Mouse (Mus musculus) lung, postnatal 10 days (tissue): Measurements from ENCODE around the gene Dab2ip.

Experiments
- DNase-seq: peaks from one replicate; pipeline ENCODE4 v3.0.0; 2021

Gene Dab2ip

DNA sequence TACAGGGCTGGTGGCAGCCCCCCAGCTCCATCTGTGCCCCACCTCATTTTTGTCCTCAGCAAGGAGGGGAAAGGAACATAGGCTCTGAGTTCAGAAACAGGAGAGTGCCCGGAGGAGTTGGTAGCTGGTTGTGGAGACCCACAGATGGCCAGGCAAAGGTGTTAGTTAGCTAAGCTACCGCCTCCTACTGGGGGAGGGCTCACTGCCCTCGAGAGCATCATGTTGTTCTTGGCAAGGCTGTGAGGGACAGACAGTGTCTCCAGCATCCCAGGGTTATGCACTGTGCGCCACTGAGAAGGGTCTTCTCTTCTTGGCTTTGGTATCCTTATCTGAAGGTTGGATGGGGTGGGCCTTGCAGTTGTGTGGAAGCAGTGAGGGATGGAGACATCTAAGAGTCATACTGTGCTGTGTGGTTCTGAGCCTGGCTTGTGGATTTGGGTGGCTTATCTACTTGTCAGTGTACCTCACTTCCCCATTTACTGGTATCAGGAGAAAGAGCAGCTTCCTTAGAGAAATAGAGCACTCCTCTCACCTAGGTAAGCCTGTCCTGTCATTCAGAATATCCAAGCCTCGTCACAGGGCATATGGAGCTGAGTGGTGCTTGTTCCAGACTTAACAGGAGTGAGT, 66.4 kb downstream of the Dab2ip start:
- DNase-seq = no peak

- no peak for DNase-seq
Measured at GRCm38 (mm10) chr2:35625007-35625380, 66.9 kb downstream of the Dab2ip start.

DNA sequence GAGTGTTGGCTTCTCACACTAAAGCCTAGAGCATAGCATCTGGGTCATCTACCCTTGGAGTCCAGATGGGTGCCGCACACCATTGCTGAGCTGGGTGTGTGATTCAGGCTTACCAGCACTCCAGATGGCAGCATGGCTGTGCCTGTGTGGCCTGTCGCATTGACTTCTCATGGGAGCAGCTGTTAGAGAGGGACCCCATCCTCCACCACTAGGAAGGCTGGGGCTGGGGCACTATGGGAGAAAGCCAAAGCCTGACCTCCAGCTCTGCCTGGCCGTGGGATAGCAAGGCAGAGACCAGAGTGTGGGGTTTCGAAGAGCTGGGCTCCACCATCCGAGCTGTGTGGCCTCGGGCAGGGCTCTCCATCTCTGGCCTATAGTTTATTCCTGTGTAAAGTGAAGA, 67.5 kb downstream of the Dab2ip start:
- no peak for DNase-seq

- no peak for DNase-seq
Measured at GRCm38 (mm10) chr2:35626181-35626727, 68.2 kb downstream of the Dab2ip start.

GRCm38 (mm10) chr2:35627298-35627898, 69.3 kb downstream of the Dab2ip start:
- DNase-seq = no peak

GRCm38 (mm10) chr2:35628052-35628451, 70.0 kb downstream of the Dab2ip start:
- no peak for DNase-seq

DNA sequence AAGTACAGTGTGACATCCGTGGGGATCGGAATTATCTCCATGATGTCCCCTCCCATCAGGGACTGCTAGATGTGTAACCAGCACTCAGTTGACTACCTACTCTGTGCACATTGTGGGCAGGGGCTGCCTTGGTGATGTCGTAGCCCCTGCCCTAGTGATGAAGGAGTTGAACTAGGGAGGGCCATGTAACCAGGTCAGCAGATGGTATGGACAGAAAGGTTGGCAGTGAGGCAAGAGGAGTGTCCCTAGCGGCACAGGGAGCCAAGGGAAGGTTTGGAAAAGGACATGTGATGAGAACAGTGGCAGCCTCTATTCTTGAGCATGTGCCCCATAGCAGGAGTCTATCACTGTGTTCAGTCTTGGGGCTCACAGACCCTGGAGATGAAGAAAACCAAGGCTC, 70.6 kb downstream of the Dab2ip start:
- DNase-seq = no peak

- no peak for DNase-seq
Measured at GRCm38 (mm10) chr2:35629126-35629525, 71.1 kb downstream of the Dab2ip start.

GRCm38 (mm10) chr2:35633392-35633791, 75.3 kb downstream of the Dab2ip start:
- DNase-seq = no peak

- DNase-seq = no peak
Measured at GRCm38 (mm10) chr2:35634963-35635362, 76.9 kb downstream of the Dab2ip start.

DNA sequence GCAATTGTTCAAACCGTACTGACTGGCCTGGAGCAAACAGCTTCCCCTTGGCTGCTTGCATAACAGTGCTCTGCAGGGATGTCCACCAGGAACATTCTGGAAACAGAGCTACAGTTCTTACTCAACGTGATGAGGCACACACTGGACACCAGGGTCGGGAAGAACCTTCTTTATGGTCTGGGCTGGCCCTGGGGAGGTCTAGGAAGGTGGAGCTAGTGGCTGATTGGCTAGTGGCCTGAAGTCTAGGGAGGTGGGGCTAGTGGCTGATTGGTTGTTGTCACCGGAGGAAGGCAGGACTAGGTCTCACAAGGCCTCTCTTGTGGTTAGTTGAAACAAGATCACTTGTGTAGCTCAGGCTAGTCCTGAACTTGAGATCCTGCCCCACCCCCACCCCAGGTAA, 77.5 kb downstream of the Dab2ip start:
- DNase-seq = peak; percentile 46

DNA sequence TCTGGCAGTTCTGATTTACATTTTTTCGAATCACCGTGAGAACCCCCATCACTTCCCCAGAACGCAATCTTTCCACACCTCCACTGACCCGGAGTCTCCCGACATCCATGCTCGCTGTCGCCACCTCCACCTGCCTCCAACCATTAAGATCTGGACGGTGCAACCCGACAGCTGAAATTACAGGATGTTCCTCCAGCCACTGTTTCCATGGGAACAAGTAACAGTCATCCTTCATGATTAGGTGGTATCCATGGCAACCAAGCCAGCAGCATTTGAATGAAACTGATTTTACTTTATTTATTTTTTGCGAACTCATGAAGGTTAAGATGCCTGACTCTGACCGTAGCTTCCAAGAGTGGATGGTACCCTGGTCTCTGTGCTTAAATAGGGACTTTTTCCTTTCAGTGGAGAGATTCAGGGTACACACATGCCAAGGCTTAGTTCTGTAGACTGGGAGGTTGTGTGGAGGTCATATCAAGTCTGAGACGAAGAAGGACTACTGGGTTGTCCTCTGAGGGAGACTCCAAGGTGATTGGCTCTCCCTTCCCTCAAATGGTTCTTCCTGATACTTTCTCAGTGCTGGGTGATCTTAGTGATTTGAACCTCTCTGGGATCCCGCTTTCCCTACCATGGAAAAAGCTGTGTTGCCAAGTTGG, 79.9 kb downstream of the Dab2ip start:
- no peak for DNase-seq

DNA sequence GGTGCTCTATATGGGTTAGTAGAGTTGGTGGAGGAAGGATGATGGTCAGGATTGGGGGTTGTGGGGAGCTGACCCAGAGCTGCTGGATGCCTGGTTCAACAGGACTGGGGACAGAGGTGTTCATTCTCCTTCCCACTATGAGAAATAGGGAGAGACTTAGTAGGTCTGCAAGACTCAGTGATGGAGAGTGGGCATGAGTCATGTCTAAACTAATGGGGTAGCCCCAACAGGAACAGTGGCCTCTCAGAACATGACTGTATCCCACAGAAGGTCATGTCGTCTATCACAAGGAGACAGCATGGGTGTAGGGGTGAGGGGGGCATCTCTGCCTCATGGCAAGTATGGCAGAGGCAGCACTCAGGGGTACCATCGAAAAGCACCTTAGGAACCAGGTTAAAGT, 81.7 kb downstream of the Dab2ip start:
- no peak for DNase-seq

- peak; percentile 62 for DNase-seq
Measured at GRCm38 (mm10) chr2:35640576-35640975, 82.5 kb downstream of the Dab2ip start.

GRCm38 (mm10) chr2:35642224-35642623, 84.2 kb downstream of the Dab2ip start:
- no peak for DNase-seq

- DNase-seq = peak; percentile 49
Measured at GRCm38 (mm10) chr2:35646553-35646952, 88.5 kb downstream of the Dab2ip start.

- peak; percentile 92 for DNase-seq
Measured at GRCm38 (mm10) chr2:35649708-35650107, 91.6 kb downstream of the Dab2ip start.

DNA sequence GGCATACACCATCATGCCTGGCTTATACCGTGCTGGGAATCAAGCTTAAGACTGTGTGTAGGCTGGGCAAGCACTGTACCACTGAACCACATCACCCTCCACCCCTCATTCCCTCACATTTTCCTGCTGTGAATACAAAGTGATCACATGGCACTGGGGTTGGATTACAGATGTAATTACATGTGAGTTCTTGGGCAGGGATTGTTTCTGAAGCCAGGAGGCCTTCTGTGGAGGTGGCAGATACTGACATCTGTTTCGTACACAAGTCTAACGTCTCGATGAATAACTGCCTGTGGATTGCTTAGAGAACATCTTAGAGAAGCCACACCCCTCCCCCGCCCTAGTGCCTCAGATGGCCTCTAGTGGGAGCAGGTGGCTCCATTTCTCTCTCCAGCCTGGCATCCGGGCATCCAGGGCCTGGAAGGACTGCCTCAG, 93.2 kb downstream of the Dab2ip start:
- DNase-seq = peak; percentile 77

DNA sequence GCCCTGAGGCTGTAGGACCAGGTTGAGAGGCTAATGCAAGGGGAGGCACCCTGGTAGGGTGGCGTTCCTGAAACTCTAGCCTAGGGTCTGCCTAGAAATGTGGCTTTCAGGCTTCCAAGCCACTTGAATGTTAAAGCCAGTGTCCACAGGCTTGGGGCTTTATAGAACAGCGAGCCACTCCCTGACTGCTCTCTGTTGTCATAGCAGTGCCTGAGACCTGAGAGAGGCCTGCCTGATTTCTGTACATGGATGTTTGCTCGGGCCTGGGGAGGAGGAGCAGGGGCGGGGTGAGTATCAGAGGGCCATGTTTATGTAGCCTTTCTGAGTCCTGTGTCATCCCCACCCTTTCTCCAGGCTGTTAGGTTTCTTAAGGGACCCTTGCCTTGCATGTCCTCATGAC, 94.9 kb downstream of the Dab2ip start:
- no peak for DNase-seq

- no peak for DNase-seq
Measured at GRCm38 (mm10) chr2:35654795-35655194, 96.7 kb downstream of the Dab2ip start.

DNA sequence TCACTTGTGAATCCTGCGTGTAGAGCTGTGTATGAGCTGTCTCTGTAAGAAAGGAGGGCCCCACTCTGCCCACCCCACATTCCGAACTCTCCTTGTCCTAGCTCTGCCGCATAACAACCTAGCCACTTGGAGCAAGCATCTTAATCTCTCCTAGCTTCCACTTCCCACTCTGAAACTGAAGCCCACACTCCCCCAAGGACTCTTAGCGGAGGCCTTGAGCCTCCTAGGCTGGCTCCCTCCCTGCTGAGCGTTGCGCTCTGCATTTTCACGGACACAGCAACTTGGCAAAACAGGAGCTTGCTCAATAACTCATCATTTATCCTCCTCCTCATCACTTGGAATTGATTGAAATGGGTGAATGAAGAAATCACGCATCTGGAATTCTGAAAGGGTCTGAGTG, 97.9 kb downstream of the Dab2ip start:
- DNase-seq = no peak

DNA sequence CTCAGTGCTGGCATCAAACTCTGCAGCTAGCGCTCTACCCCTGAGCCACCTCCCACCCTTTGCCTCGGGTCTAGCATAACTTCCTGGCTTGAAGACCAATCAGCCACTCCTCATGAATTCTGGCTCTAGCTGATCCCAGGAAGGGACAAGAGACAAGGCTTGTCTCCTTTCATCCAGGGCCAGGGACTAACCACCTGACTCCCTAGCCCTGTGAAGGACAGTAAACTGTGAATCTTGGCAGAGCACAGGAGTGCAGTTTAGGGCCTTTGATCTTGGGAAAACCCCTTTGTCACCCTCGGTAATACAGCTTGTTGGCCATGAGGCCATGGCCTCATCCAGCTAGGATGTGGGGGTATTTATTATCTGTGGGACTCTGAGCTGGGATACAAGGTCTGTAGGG, 100.2 kb downstream of the Dab2ip start:
- peak; percentile 64 for DNase-seq

GRCm38 (mm10) chr2:35659578-35660194, 101.6 kb downstream of the Dab2ip start:
- DNase-seq = no peak

DNA sequence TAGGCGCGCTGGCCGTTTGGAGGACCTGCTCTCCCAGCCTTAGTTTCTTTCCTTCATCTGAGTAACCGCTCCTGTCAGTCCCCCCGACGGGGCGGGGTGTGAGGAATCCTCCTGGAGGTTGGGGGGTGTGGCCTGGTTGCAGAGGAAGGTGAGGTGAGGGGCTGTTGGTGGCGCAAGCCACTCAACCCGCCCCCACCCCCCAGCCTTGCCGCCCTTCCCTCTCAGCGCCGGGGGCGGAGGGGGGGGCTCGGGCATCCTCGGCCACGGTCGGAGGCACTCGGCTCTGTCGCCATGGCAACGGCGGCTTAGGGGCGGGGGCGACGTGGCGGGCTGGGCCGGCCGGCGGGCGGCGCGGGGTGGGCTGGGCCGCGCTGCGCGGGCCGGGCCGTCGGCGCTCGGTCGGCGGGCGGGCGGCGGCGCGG, 102.9 kb downstream of the Dab2ip start:
- DNase-seq = peak; percentile 89
